Mouse (Mus musculus) MEL (cell line): ENCODE measurements around the gene Nck1.

Source experiments
- CTCF ChIP-seq, 3 experiments: IDR thresholded peaks in 2 of 3; conservative IDR thresholded peaks in 1 of 3; 2 replicates each; pipeline ENCODE4 v1.5.1; 2011 to 2012; ENCODE audit warnings: low read length in 3 of 3, low read depth in 2 of 3, mild to moderate bottlenecking in 2 of 3, improper control_type of control experiment in 1 of 3, inconsistent platforms in 1 of 3, mixed read lengths in 1 of 3, moderate library complexity in 1 of 3; ENCODE audit not compliant: control insufficient read depth in 1 of 3, insufficient read depth in 1 of 3, poor library complexity in 1 of 3, severe bottlenecking in 1 of 3
- ELF1 ChIP-seq: IDR thresholded peaks from 2 replicates; pipeline ENCODE4 v1.6.1; 2014; ENCODE audit warnings: low read depth, mild to moderate bottlenecking, inconsistent platforms, low read length, improper control_type of control experiment, moderate library complexity
- MAX ChIP-seq: IDR thresholded peaks from 2 replicates; pipeline ENCODE4 v1.6.1; 2011; ENCODE audit warnings: low read length, improper control_type of control experiment
- MXI1 ChIP-seq: IDR thresholded peaks from 2 replicates; pipeline ENCODE4 v1.6.1; 2011; ENCODE audit warnings: mild to moderate bottlenecking, low read depth, low read length, improper control_type of control experiment
- ZKSCAN1 ChIP-seq: IDR thresholded peaks from 2 replicates; pipeline ENCODE4 v1.6.1; 2012; ENCODE audit warnings: low read depth, mild to moderate bottlenecking, inconsistent platforms, low read length, improper control_type of control experiment, moderate library complexity

DNA sequence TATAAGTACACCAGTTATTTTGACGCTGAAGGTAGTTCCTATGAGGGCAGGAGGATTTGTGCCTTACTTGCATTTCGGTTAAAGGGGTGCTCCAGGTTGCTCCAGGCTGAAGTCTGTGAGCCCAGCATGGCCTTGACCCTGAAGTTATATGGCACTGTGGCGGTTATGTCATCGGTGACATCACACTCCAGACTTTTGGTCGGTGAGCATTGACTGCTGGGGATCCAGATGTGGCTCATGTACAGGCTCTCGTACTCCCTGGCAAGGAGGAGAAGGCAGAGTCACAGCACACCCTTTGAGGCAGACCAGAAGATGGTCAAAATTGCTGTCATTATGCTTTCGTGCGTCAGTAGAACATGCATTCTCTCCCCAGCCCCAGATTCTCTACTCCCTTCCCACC, 73.0 kb downstream of the Nck1 start:
- TF ChIP-seq ELF1, result no peak
- no peak for TF ChIP-seq CTCF (IDR thresholded peaks at IDR 0.05 in 2 of 3, conservative IDR thresholded peaks at IDR 0.05 in 1 of 3; ENCODE audit: control insufficient read depth in 1 of 3, insufficient read depth in 1 of 3, low read depth in 2 of 3, low read length in 3 of 3, poor library complexity in 1 of 3, severe bottlenecking in 1 of 3)
- TF ChIP-seq ZKSCAN1, result no peak
- no peak for TF ChIP-seq MXI1
- no peak for TF ChIP-seq MAX
